Mouse (Mus musculus): ENCODE results near the gene Gm128. TPM values are rescaled to one million over a fixed set of nuclear protein-coding genes. Genes with fewer than 3 reads are reported as not detected.

Gene Gm128
- polyA plus RNA-seq, 3 experiments from 2014 or later, result 0.49 to 0.94 (median 0.85) TPM

DNA sequence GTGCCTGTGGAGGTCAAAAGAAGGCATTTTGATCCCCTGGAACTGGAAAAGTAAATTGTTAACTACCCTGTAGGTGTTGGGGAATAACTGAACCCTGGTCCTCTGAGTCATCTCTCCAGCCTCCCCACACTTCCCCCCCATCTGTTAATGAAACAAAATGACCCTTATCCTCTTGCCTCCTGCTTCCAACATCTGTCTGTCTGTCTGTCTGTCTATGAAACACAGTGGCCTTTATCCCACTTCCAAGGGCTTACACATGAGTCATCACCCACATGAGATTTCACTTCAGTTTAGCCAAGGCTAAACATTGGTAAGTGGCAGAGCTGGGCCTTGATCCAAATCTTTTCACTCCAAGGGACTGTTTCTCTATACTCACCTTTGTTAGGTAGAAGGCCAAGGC, 26.5 kb upstream of the Gm128 start:
- ATAC-seq, result no peak

DNA sequence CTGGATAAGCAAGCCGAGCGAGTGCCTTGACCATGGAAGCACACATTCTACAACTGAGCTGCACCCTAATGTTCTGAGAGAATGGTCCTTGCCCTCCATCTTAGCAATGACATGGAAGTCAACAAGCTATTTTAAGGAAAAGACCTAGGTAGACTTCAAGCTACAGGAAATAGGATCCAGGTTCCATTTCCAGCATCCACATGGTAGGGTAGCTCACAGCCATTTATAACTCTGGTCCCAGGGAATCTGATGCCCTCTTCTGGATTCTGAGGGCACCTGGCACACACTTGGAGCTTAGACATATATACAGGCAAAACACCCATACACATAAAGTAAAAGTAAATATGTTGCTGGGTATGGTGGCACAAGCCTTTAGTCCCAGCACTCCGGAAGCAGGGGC, 24.7 kb upstream of the Gm128 start:
- no peak for ATAC-seq

DNA sequence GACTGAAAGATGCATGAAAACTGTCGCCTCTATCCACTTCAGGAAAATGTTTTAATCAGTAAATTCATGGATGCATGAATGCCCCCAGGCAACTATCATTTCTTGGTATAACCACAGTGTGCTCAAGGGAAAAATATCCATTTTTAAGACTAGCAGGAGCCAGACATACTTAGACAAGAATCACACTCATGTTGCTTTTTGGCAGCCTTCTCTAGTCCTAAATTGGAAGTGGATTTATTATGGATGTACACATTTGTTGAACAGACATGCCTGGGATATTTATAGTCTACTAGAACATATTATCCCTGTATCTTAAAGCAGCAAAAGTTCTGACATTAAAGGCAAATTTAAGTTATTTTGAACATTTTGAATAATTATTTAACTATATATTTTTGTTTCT, 23.3 kb upstream of the Gm128 start:
- no peak for ATAC-seq

GRCm38 (mm10) chr3:95263089-95263739, 21.8 kb upstream of the Gm128 start:
- peak; percentile 78 for ATAC-seq

DNA sequence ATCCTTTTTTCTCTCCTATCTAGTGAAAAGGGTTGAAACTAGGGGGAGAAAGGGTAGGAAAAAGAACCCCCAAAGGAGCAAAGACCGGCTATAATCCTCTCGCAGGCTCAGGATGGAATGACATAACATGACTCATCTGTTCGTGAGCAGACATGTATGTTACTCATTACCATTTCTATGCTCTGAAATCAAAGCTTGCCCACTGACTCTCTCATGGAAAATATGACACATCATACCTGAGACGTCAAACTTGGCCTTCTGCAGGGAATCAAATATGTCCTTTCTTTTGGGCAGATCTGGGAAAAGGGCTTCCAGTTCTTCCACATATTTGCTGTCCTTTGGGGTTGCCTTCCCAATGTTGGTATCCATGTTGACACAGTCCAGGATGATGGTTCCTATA, 20.6 kb upstream of the Gm128 start:
- ATAC-seq, result no peak

- ATAC-seq, result no peak
Measured at GRCm38 (mm10) chr3:95256931-95257330, 15.5 kb upstream of the Gm128 start.

GRCm38 (mm10) chr3:95250783-95251424, 9.5 kb upstream of the Gm128 start, which contains the start of gene Bnipl:
Gene Bnipl, minus strand, starts transcription at chr3:95251193.
- ATAC-seq, result no peak

- no peak for ATAC-seq
Measured at GRCm38 (mm10) chr3:95250361-95250760, 9.0 kb upstream of the Gm128 start.

- no peak for ATAC-seq
Measured at GRCm38 (mm10) chr3:95247660-95248336, 6.4 kb upstream of the Gm128 start.

DNA sequence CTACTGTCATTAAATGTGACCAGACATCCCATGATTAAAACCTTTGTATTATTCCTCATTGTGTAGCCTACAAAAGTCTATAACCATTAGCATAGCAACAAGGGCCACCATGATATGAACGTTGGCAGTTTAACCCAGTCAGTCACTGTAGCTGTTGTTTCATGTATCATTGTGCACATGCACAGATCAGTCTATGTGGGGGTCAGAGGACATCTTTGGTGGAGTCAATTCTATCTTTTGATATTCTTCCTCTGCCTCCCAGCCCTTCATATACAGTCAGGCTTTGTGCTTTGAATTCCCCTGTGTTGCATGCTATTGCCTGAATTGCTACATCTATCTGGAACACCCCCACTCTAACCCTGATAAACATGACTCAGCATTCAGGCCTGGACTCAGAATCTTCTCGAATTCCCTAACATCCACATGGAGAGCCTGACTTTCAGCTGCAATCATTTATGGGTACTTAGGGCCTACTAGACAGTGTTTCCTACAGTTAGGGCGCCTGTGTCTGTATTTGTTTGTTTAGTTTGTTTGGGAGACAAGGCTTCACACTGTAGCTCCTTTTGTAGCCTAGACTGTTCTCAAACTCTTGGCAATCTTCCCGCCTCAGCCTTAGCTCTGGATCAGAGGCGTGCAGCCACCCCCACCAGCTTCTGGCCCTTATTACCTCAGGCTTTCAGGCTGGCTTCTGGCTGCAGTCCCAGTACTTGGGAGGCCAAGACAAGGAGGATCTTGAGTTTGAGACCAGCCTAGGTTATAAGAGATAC, 5.2 kb upstream of the Gm128 start:
- ATAC-seq, result no peak

DNA sequence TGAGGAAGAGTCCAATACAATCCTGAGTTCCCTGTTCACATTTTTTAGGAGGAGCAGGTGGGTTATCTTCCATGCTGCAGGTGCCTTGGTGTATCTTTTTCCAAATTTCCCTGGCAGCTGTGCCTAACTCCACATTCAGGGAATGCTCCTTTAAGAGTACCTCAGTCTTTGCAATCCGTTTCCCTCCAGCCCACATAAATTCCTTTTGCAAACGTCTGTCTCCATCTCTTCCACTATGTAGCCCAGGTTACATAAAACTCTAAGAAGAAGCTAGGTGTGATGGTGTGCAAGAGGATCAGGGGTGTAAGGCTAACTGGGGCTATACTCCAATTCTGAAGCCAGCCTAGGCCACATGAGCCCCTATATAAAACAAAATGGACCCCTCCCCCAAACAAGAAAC, 1.7 kb upstream of the Gm128 start:
- no peak for ATAC-seq

GRCm38 (mm10) chr3:95240900-95241299, 498 bp downstream of the Gm128 start:
- no peak for ATAC-seq

GRCm38 (mm10) chr3:95239971-95240370, 1.4 kb downstream of the Gm128 start:
- ATAC-seq, result no peak

- peak; percentile 43 for ATAC-seq
Measured at GRCm38 (mm10) chr3:95239022-95239421, 2.4 kb downstream of the Gm128 start.

- no peak for ATAC-seq
Measured at GRCm38 (mm10) chr3:95237541-95238099, 3.8 kb downstream of the Gm128 start.

- no peak for ATAC-seq
Measured at GRCm38 (mm10) chr3:95235386-95236301, 5.8 kb downstream of the Gm128 start.

GRCm38 (mm10) chr3:95233303-95233980, 8.0 kb downstream of the Gm128 start:
- no peak for ATAC-seq

GRCm38 (mm10) chr3:95232771-95233170, 8.6 kb downstream of the Gm128 start:
- ATAC-seq, result no peak

GRCm38 (mm10) chr3:95231298-95232221, 9.8 kb downstream of the Gm128 start, which contains the start of gene Mllt11:
Gene Mllt11, minus strand, starts transcription at chr3:95232171.
- ATAC-seq, result peak; percentile 30
